Mouse (Mus musculus): ENCODE measurements around the gene Kif1b.

DNA sequence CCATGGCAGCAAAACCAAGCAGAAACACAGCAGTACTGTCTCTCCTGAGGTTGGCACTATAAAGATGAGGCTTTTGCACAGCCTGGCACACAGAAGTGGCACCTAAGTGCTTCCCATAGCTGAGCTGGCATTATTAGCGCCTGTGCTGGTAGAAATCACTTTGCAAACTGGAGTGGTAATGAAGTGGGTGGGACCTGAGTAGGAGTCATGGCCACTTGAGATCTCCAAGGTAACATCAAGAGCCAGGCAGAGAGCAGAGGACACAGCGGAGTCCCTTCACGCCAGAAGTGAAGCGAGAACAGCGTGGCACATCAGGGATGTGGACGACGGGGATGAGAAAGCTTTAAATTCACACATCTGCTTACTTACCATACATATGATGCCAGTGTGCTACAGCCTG, 19.8 kb upstream of the Kif1b start:
- TF ChIP-seq MAX (IDR thresholded peaks at IDR 0.05), result no peak
- no peak for TF ChIP-seq CTCF (IDR thresholded peaks at IDR 0.05; ENCODE audit: control insufficient read depth, insufficient read depth, insufficient read length)
- TF ChIP-seq USF1 (IDR thresholded peaks at IDR 0.05; ENCODE audit: low read depth), result no peak
- no peak for TF ChIP-seq FOSL1 (IDR thresholded peaks at IDR 0.05; ENCODE audit: insufficient read depth, low read length, poor library complexity, severe bottlenecking)
- no peak for TF ChIP-seq MYOD1 (IDR thresholded peaks at IDR 0.05; ENCODE audit: control insufficient read depth, insufficient read length, low read depth)

All from C2C12 (cell line).